Mouse (Mus musculus): ENCODE measurements at regions not wholly inside any gene's neighbourhood (a gene's known extent, or its start where the extent isn't known, plus 50 kb on each side); places are given as distances from the start of the nearest gene placed in this dataset.
A peak's percentile ranks its signal among the peaks of the same experiment; 100 is the strongest.

DNA sequence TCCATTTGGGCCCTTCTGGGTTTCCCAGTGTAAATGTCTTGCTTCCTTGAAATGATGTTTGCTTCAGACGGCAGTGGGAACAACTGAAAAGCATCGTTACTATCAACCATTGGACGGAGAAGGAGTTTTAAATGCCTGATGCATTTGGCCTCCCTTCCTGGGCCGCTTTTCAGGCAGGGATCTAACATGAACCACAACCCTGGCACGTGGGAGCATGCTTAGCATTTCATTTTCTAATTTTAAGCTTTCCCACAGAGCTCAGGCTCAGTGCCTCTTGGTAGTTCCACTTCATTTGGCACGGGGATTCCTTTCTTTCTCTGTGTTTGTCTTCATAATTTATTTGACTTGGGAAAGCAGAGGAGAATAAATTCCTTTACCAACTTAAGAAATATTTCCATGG is 406.6 kb upstream of the Nbea start:
- no peaks in the 10 kb centered on the region for H3K4me1 ChIP-seq (replicated peaks)
- no peak overlapping the region for H3K9ac ChIP-seq
- 66% methylated on average over 6 of the region's 6 CpGs for WGBS
- H3K9me3 ChIP-seq (replicated peaks): no peaks in the 10 kb centered on the region
- no peak overlapping the region for H3K27ac ChIP-seq
- no peaks in the 10 kb centered on the region for H3K27me3 ChIP-seq
- no peak overlapping the region for H3K4me3 ChIP-seq
- H3K4me2 ChIP-seq: no peak overlapping the region
- ATAC-seq (replicated peaks; ENCODE audit: insufficient number of reproducible peaks, insufficient read depth, low FRiP score, low read depth): no peak
- H3K36me3 ChIP-seq: no peaks in the 10 kb centered on the region

DNA sequence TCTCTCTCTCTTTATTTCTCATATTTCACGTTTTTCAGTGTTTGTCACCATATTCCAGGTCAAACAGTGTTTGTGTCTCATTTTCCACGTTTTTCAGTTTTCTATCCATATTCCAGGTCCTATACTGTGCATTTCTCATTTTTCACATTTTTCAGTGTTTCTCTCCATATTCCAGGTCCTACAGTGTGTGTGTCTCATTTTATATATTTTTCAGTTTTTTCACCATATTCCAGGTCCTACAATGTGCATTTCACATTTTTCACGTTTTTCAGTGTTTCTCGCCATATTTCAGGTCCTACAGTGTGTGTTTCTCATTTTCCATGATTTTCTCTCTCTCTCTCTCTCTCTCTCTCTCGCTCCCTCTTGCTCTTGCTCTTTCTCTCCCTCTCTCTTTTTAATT is 391.9 kb upstream of the Nbea start:
- Histone ChIP-seq H3K4me3 (no peak overlapping the region), H3K9ac (no peak overlapping the region), H3K9me3 (replicated peaks) (no peaks in the 10 kb centered on the region), H3K27me3 (no peaks in the 10 kb centered on the region), H3K4me1 (replicated peaks) (no peaks in the 10 kb centered on the region), H3K27ac (no peak overlapping the region), H3K36me3 (no peaks in the 10 kb centered on the region), H3K4me2 (no peak overlapping the region)
- no peak for ATAC-seq (replicated peaks; ENCODE audit: insufficient number of reproducible peaks, insufficient read depth, low FRiP score, low read depth)
- WGBS: 48% methylated on average over 5 of the region's 5 CpGs

DNA sequence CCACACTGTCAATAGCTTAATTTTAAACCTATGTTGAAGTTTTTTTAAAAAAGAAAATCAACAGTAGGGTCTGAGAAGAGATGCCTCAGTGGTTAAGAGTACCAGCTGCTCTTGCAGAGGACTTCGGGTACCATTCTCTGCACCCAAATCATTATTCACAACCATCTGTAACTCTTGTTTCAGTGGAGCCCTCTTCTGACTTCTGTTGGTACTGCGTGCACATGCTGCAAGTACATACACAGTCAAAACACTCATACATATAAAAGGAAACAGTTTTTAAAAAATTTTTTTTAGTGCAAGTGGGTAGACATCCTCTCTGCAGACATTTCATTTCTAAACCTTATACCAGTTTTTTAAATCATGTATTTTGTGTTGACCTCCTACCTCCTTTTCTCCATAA is 352.7 kb upstream of the Nbea start:
- H3K4me3 ChIP-seq: no peak overlapping the region
- H3K27ac ChIP-seq: no peak overlapping the region
- no peaks in the 10 kb centered on the region for H3K4me1 ChIP-seq (replicated peaks)
- H3K36me3 ChIP-seq: no peaks in the 10 kb centered on the region
- no peaks in the 10 kb centered on the region for H3K27me3 ChIP-seq
- no peak overlapping the region for H3K9ac ChIP-seq
- no peak for ATAC-seq (replicated peaks; ENCODE audit: insufficient number of reproducible peaks, insufficient read depth, low FRiP score, low read depth)
- no peaks in the 10 kb centered on the region for H3K9me3 ChIP-seq (replicated peaks)
- 75% methylated on average over 2 of the region's 2 CpGs for WGBS
- H3K4me2 ChIP-seq: no peak overlapping the region

DNA sequence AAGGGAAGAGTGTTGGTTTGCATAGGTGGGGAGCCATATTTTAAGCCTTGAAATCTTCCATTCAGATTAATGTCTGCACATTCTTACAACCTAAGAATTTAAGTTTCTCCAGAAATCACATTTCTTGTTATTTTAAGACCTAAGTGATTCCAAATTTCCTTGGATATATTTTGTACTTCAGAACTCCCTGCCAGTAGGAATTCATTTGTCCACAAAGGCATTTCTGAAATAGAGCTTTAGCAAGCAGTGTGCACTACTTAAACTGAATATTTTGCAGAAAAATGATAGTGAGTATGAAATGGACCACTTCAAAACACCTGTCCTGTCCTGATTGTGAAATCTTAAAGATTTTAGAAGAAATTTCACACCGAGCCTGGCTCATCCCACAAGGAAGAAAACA is 320.9 kb upstream of the Nbea start:
- 69% methylated on average over 1 of the region's 1 CpGs for WGBS
- no peaks in the 10 kb centered on the region for H3K27me3 ChIP-seq
- ATAC-seq (replicated peaks; ENCODE audit: insufficient number of reproducible peaks, insufficient read depth, low FRiP score, low read depth): no peak
- H3K9ac ChIP-seq: no peak overlapping the region
- H3K4me2 ChIP-seq: no peak overlapping the region
- H3K36me3 ChIP-seq: no peaks in the 10 kb centered on the region
- H3K4me1 ChIP-seq (replicated peaks): no peaks in the 10 kb centered on the region
- H3K9me3 ChIP-seq (replicated peaks): no peaks in the 10 kb centered on the region
- no peak overlapping the region for H3K4me3 ChIP-seq
- no peak overlapping the region for H3K27ac ChIP-seq

DNA sequence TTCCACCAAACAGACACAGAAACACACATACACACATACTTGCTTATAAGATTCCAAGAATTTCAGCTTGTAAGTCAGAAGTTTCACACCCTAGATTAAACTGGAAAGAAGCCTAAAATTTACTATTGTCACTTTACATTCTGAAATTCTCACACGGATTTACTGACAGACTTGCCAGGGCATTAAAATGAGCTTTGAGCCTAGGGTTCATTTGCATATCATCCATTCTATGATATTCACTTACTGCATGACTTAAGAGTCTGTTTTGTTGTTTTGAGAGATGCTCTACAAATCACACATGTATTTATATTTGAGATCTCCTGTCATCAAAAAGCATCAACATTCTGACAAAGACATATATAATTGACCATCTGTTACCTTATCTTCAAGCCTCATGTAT is 315.8 kb upstream of the Nbea start:
- Histone ChIP-seq H3K9ac (no peak overlapping the region), H3K27me3 (no peaks in the 10 kb centered on the region), H3K4me3 (no peak overlapping the region), H3K4me2 (no peak overlapping the region), H3K36me3 (no peaks in the 10 kb centered on the region), H3K9me3 (replicated peaks) (no peaks in the 10 kb centered on the region), H3K4me1 (replicated peaks) (no peaks in the 10 kb centered on the region), H3K27ac (no peak overlapping the region)
- ATAC-seq (replicated peaks; ENCODE audit: insufficient number of reproducible peaks, insufficient read depth, low FRiP score, low read depth): no peak
- 52% methylated on average over 1 of the region's 1 CpGs for WGBS

DNA sequence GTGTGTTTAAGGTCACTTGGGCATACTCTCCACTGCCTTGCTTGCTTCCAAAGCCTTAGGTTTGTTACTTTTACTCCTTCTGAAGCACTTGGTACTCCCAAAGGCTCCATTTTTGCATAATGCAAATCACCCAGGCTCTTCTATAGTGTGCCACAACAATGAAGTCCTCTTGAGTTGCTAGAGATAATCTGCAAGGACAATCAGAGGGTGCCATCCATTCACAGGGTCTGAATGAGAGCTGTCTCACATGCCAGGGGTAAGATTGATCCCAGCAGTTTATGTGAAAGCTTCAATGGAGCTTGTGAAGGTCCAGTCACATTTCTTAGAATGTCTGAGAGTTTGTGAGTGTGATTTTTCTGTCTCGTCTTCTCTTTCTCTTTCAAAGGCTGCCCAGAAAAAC is 310.4 kb upstream of the Nbea start:
- Histone ChIP-seq H3K27ac (no peak overlapping the region), H3K36me3 (no peaks in the 10 kb centered on the region), H3K27me3 (no peaks in the 10 kb centered on the region), H3K4me1 (replicated peaks) (0 out of 2 replicates have a peak, but pooled peaks cover 5% of the 10 kb centered on the region), H3K9me3 (replicated peaks) (no peaks in the 10 kb centered on the region), H3K4me2 (no peak overlapping the region), H3K4me3 (no peak overlapping the region), H3K9ac (no peak overlapping the region)
- no peak for ATAC-seq (replicated peaks; ENCODE audit: insufficient number of reproducible peaks, insufficient read depth, low FRiP score, low read depth)
- 69% methylated on average over 1 of the region's 1 CpGs for WGBS

DNA sequence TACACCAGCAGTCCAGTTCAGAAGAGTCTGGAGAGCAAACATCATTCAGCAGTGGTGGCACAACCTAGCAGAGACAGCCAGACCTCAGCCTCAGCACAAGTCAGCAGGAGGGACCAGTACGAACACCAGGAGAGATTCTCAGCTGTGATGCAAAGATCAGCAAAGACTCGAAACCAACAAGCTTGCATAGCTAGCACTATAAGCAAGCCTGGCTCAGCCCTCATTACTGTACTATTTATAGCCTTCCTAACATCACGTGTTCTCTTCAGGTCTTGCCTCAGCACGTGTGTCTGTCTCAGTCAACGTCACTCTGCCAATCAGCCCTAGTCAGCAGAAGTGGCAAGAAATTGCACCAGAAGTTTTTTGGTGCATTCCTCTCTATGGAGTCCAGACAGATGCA is 305.7 kb upstream of the Nbea start:
- Histone ChIP-seq H3K4me3 (no peak overlapping the region), H3K27ac (peak overlapping the region; percentile 62; the same call in 1 of the 2 replicates), H3K27me3 (no peaks in the 10 kb centered on the region), H3K4me2 (no peak overlapping the region), H3K4me1 (replicated peaks) (peaks cover 22% of the 10 kb centered on the region), H3K9me3 (replicated peaks) (no peaks in the 10 kb centered on the region), H3K9ac (no peak overlapping the region), H3K36me3 (no peaks in the 10 kb centered on the region)
- 29% methylated on average over 5 of the region's 5 CpGs for WGBS
- peak; percentile 67; the same call in 1 of the 2 replicates for ATAC-seq (replicated peaks; ENCODE audit: insufficient number of reproducible peaks, insufficient read depth, low FRiP score, low read depth)

DNA sequence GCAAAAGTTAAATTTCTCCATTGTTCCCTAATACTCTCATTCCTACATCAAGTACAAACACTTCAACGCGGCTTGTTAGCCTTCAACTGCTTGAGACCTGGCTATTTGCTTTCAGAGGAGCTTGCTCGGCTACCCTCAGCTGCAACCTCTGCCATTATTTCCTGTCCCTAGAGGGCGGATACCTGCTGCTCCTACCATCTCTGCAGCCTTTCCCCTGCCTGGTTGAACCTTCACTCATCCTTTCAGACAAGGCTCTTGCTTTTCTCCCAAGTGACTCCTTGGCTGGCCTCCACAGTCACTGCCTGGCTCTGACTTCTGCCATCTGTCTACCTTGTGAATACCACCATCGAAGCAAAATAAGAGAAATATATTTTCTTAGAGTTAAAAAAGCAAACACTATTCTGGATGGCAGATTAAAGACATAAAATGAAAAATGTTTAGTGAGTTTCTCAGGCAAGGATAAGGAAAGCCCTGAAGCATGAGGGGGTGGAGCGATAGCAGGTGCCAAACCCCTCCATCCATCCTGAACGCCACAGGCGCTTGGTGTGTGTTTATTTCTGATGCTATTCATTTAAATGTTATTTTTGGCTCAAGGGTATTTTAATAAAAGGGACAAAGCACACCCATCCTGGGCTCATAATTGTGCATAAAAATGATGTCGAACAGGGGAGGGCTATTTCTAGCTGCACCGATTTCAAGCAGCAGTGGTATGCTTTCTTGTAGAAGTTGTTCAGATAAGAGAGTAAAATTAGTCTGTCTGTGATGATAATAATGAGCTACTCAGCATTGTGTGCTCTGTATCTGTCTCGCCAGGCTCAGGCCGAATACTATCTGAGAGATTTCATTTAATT is 302.3 kb upstream of the Nbea start:
- ATAC-seq (replicated peaks; ENCODE audit: insufficient number of reproducible peaks, insufficient read depth, low FRiP score, low read depth): peak; percentile 64
- peak overlapping the region; percentile 31 for H3K4me2 ChIP-seq

DNA sequence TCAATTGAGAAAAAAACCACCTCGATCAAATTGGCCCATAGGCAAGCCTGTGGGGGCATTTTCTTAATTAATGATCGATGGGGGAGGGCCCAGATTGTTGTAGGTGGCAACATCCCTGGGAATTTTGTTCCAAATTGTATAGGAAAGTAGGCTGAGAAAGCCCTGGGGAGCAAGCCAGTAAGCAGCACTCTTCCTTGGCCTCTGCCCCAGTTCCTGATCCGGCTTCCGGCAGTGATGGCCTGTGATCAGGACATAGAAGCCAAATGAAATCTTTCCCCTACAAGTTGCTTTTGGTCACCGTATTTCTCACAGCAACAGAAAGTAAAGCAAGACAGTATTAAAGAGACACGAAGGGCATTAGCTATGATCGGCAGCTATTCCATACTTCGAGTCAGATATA is 300.6 kb upstream of the Nbea start:
- Histone ChIP-seq H3K4me3 (no peak overlapping the region), H3K4me1 (replicated peaks) (peaks cover 19% of the 10 kb centered on the region), H3K4me2 (no peak overlapping the region), H3K27me3 (no peaks in the 10 kb centered on the region), H3K36me3 (no peaks in the 10 kb centered on the region), H3K9me3 (replicated peaks) (no peaks in the 10 kb centered on the region), H3K27ac (no peak overlapping the region), H3K9ac (no peak overlapping the region)
- WGBS: 84% methylated on average over 8 of the region's 8 CpGs
- no peak for ATAC-seq (replicated peaks; ENCODE audit: insufficient number of reproducible peaks, insufficient read depth, low FRiP score, low read depth)

More for the DNA sequence above, 302.3 kb upstream of the Nbea start:
- WGBS: 43% methylated on average over 12 of the region's 12 CpGs
- Histone ChIP-seq H3K27ac (peak overlapping the region; percentile 78), H3K9me3 (replicated peaks) (no peaks in the 10 kb centered on the region), H3K27me3 (no peaks in the 10 kb centered on the region), H3K4me1 (replicated peaks) (peaks cover 22% of the 10 kb centered on the region), H3K9ac (no peak overlapping the region), H3K4me3 (no peak overlapping the region), H3K36me3 (no peaks in the 10 kb centered on the region)

DNA sequence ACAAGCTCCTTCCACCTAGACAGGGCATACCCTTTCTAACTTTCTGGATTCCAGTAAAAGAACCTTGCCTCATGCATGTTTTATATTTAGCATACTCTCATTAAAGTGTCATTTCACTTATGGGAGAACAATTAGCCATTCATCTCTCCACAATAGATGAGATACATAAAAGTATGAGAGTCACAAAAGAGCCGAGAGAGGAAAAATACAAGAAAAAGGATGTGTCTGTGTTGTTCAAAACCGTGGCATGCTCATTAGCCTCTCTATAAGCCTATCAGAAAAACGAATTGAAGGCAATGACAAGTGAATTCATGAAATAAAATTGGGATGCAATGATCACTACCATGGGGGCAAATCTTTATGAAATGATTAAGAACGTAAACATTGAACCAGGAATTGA is 299.9 kb upstream of the Nbea start:
- no peaks in the 10 kb centered on the region for H3K27me3 ChIP-seq

DNA sequence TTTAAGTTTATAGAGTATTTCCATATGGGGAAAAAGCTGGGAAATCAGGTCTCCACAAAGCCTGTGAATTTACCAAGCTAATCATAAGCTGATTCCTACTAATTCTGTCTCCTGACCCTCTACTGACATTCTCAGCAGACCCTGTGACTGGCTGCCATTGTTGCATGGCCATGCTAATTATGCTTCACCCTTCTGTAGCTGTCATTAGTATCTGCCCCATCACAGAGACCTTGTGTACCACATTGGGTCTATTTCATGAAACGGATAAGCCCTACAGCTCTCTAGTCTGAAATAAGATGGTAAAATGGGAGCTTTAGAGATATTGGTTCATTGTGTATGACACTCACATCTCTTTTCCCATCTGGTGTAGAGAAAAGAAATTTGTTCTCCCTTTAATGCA is 296.0 kb upstream of the Nbea start:
- ATAC-seq (replicated peaks; ENCODE audit: insufficient number of reproducible peaks, insufficient read depth, low FRiP score, low read depth): no peak
- Histone ChIP-seq H3K36me3 (no peaks in the 10 kb centered on the region), H3K9me3 (replicated peaks) (no peaks in the 10 kb centered on the region), H3K27ac (no peak overlapping the region), H3K4me3 (no peak overlapping the region), H3K27me3 (no peaks in the 10 kb centered on the region), H3K9ac (no peak overlapping the region), H3K4me2 (no peak overlapping the region), H3K4me1 (replicated peaks) (no peaks in the 10 kb centered on the region)
- WGBS: 84% methylated on average over 1 of the region's 1 CpGs

More for the DNA sequence above, 299.9 kb upstream of the Nbea start:
- H3K9ac ChIP-seq: no peak overlapping the region
- no peaks in the 10 kb centered on the region for H3K9me3 ChIP-seq (replicated peaks)
- no peak overlapping the region for H3K27ac ChIP-seq
- no peak overlapping the region for H3K4me3 ChIP-seq
- WGBS: 77% methylated on average over 4 of the region's 4 CpGs
- no peak for ATAC-seq (replicated peaks; ENCODE audit: insufficient number of reproducible peaks, insufficient read depth, low FRiP score, low read depth)
- H3K4me2 ChIP-seq: no peak overlapping the region
- H3K4me1 ChIP-seq (replicated peaks): peaks cover 16% of the 10 kb centered on the region
- no peaks in the 10 kb centered on the region for H3K36me3 ChIP-seq

DNA sequence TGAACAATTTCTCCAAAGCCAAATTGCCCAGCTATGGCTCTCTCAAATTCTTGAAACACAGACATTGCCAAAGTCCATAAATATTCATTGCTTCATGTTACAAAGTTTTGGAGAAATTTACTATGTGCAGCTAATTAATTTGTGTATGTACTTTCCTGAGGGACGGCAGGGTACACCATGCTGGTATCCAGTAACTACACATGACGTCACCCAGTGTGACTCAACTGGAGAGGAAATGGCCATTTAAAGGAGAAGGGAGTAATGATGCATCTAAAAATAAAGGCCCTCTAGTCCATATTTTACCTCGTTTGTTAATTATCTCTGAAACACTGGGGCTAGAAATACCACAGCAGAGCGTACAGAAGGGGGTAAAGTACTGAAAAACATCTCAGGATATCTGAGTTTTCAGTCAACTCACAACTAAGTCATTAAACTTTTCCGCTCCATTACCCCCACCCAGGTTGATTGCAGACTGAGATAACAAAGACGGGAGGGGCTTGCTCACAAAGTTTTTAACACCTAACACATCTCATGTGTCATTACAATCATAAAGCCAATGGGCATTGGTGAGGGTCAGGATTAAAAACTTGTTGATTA is 295.1 kb upstream of the Nbea start:
- Histone ChIP-seq H3K36me3 (no peaks in the 10 kb centered on the region), H3K9me3 (replicated peaks) (no peaks in the 10 kb centered on the region), H3K9ac (no peak overlapping the region), H3K4me2 (no peak overlapping the region), H3K4me1 (replicated peaks) (no peaks in the 10 kb centered on the region), H3K27me3 (no peaks in the 10 kb centered on the region), H3K27ac (no peak overlapping the region), H3K4me3 (no peak overlapping the region)
- no peak for ATAC-seq (replicated peaks; ENCODE audit: insufficient number of reproducible peaks, insufficient read depth, low FRiP score, low read depth)
- WGBS: 69% methylated on average over 6 of the region's 6 CpGs

Data from heart, embryonic 15.5 days (tissue).